Mouse (Mus musculus): ENCODE results near the gene Ftsj1.

DNA sequence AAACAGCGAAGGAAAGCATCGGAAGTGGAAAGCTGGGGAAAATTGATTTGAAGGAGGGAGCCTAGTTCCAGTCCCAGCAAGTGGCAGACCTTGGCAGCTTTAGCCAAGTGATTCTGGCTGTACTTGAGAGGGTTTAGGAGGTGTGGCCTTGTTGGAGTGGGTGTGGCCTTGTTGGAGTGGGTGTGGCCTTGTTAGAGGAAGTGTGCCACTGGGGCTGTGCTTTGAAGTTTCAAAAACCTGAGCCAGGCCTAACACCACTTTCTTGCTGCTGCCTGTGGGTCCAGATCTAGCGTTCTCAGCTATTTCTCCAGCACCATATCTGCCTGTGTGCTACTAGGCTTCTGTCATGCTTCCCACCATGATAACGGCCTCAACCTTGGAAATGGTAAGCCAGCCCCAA lies 21.9 kb downstream of the Ftsj1 start:
- TF ChIP-seq HCFC1 (IDR thresholded peaks at IDR 0.05; ENCODE audit: borderline replicate concordance, insufficient read depth, low read length) (no peak), ZC3H11A (IDR thresholded peaks at IDR 0.05; ENCODE audit: borderline replicate concordance, low read depth, low read length) (no peak), MAFK (IDR thresholded peaks at IDR 0.05; ENCODE audit: insufficient read depth, low read depth, low read length) (no peak), ZNF384 (IDR thresholded peaks at IDR 0.05; ENCODE audit: low read depth, low read length) (no peak), CHD2 (IDR thresholded peaks at IDR 0.05; ENCODE audit: low read depth, low read length) (no peak)

Data from ES-E14 (cell line).